Mouse (Mus musculus): ENCODE measurements around the gene Birc7.
A peak's percentile ranks its signal among the peaks of the same experiment; 100 is the strongest.

Gene Birc7

DNA sequence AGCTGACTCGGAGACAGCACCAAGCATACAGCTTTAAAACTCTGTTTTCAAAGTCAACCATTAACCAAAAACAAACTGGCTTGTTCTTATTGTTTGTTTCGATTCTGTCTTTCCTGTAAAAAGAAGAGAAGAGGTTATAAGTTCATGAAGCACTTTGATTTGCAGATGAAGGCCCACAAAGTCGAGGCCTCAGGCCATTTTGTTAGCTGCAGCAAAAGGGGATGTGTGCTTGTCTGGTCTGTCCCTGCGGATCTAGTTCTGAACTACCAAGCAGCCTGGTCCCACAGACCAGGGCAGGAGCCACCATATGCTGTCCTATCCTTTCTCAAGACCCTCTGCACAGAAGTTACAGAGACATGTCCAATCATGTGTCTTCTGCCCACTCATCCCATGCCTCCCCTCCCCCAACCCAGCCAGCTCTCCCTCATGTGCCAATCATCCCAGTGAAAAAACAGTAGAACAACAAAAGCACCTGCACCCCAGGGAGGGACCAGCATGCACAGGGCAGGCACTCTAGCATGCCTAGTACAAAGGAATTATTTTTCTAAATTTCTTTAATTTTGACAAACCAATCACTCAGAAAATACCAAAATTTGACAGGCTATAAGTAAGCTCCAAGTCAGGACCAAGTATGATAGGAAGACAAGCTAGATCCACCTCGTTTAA, 23.1 kb upstream of the Birc7 start:
- DNase-seq (ENCODE audit: low read depth), result no peak

DNA sequence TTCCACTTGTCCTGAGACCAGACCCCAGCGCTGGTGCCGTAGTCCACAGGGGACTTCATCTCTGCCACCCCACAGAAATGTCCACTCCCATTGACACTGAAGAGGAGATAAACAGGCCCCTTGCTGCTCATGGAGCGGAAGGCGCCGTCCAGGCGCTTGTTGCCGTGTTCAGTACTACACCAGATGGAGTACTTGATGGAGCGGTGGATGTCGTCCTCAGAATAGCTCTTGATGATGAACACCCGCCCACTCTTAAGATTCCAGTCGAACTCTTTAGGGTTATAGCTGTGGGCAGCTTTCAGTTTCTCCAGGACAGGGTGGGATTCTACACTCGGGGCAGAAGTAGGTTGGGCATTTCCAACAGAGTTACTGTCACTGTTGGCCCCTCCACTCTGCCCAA, 17.9 kb upstream of the Birc7 start:
- no peak for DNase-seq (ENCODE audit: low read depth)

DNA sequence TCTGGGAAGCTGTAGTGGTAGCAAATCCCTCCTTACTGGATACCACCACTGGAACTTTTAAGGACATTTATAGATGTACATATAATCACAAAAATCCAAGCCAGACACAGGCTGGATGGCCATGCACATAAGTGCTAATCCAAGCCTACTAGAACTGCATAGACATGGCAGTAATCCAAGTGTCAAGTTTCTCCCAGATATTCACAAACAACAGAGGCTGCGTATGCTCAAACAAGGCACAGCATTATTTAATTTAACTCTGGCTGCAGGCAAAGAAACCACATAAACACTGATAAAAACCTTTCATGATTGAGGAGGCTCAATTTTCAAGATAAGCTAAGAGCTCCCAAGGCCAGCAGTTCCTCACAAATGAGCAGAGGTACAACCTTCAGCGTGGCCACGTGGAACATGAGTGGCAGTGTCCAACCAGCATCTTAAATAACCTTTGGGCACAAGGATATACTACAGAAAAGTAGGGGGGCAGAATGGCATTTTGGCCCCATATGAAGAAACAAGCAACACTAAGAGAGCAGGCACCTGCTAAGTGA, 12.9 kb upstream of the Birc7 start:
- no peak for DNase-seq (ENCODE audit: low read depth)

DNA sequence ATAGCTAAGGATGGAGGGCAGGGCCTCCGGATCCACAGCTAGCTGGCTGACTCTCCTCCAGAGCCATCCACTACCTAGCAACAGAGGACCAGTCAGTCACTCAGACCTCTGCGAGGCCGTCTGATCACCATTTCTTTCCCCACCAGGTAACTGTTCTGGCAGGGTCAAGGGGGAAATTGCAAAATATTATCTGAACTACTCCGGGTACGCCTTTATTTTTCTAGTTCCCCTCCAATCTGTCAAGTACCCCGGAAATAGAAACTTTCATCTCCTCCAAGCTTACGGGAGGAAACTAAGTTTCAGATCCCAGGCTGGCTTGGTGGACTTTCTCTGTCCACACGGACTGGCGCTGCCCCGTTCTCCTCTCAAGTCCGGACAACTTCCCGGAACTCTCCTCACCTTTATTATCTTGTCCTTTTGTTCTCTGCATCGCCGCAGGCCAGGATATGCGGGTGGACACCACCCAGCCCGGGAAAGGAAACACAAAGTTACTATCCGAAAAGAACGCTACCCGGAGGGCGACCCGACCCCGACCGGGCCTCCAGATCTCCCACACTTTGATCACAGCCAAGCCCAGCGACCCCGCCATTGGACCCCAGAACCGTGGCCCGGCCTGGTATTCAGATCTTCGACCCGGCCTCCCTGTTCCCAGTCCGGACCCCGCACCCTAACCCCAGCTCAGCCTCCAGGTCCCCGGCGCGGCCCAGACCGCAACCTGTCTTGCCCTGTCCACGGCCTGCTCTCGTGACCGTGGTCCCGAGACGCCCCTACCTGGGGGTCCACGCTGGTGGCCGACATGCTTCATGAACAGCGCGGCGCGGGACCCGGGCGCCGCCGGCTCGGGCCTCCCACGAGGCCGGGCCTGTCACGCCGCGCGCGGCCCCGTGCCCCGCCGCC, 8.7 kb upstream of the Birc7 start:
- DNase-seq (ENCODE audit: low read depth), result peak; percentile 58

DNA sequence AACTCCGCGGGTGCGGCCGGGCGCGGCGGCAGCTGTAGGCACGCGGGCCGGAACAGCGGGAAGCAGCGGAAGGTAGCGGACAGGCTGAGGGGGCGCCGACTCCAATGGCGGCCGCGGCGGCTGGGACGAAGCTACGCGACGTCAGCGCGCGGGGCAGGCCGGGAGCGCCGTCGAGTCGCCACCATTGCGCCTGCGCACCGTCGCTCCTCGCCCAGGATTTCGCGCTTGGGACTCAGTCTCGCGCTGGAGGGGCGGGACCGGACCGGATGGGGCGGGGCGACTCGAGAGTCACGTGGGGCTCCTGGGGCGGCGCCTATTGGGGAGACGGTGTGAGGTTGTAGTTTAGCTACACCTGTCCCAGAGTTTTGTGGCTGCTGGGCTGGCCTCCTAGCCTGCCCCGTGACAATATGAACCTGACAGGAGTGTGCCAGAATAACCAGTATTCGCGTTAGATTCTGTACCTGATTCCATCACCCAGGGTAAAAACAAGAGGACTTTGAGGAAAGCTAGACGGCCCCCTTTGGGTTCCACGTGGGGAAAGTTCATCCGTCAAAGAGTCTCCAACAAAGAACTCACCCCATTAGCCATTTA, 7.9 kb upstream of the Birc7 start, which contains the start of gene Ythdf1:
Gene Ythdf1, minus strand, starts transcription at position 140 of the 591 bp plus-strand sequence.
- peak; percentile 99 for DNase-seq (ENCODE audit: low read depth)

DNA sequence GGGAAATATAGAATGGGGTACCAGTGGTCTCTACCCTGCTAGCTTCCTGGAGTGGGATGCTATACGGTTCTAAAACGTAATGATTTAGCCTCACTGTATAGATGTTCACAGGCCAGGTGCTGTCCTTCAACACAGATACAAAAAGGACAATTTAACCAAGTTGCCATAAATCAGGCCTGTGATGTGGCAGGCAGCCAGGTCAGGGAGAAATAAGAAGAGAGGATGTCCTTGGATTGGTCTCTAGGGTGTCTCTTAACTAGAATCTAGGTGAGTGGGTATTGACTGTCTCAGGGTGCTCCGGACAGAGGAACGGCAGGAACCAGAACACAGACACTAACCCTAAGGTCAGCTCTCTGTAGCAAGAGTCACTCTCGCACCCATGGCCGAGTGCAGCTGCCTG, 6.1 kb upstream of the Birc7 start:
- no peak for DNase-seq (ENCODE audit: low read depth)

DNA sequence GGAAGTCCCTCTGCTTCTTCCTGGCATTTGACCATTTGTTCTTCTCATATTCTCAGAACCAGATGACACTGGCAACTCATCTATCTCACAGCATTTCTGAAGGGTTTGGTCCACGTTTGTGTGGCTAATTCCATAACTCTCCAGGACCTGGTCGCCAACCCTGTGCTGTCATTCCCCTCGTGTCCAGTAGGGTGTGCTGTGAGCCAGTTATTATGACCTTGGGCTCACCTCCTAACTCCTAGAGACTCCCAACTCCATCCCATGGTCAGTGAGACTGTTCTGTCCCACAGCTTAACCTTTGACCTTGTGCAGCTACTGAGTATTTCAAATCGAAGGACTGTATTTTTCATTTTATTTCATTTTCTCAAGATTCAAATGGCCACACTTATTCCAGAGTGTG, 3.6 kb upstream of the Birc7 start:
- peak; percentile 82 for DNase-seq (ENCODE audit: low read depth)

DNA sequence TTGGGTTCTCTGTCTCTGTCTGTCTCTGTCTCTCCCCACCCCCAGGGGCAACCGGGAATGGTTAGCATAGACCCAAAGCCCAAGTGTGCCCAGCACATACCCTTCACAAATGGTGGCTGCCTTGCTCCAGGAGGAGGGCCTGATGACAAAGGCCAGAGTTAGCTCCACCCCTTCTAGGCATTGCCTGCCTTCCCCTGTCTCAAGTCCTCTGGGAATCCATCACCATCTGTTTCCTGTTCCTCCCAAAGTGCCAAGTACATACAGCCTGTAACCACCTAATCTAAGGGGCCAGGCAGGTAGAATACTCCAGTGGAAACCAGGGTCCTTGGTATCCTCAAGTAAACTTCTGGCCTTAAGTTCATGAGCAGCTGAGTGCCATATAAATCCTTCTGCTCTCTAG, 3.6 kb downstream of the Birc7 start:
- no peak for DNase-seq (ENCODE audit: low read depth)

DNA sequence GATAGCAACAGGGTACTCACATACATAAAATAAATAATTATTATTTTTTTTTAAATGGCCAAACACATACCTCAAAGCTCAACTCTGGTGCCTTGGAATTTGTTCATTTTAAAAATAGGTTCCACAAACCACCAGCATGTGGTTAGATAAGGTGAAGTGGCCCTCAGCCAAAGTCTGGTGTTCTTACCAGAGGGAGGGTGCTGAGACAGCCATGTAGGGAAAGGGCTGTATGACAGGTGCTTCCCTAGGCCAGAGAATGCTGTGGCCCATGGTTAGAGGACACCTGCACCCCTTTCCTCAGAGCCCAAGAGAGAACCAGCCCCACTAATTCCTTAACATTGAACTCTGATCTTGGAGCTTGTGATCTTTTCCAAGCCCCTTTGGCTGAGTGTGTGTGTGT, 11.4 kb downstream of the Birc7 start:
- no peak for DNase-seq (ENCODE audit: low read depth)

DNA sequence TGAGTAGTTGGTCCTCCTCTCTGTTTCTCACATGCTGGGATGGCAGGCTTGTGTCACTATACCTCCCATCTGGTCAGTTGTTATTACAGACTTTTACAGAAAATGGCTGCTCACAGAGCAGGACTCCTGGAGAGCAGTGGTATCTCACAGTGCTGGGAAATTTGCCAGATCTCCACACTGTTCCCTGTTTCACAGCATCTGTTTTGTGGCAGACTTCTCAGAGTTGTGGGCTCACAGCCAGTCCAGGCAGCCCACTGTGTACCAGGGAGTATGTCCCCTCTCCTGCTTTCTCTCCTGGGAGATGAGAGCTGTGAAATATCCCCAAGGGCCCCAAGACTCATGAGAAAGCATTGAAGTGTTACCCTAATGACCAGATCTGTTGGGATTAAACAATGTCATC, 13.0 kb downstream of the Birc7 start:
- DNase-seq (ENCODE audit: low read depth), result no peak

DNA sequence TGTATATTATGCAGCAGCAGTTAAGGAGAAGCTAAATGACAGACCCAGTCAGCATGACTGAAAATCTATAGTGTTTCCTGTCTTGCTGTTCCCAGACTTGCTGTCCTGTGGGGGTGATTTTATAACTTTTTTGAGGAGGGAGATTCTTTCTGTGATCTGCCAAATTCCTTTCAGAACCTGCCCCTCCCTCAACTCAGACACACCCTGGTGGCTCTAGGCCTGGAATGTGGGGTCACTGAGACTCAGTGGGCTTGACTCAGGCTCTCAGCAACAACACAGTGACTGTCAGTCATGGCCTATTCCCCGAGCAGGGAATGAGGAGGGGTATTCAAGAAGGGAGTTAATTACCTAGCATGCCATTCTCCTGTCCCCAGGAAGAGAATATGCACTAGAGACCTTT, 21.1 kb downstream of the Birc7 start:
- no peak for DNase-seq (ENCODE audit: low read depth)

DNA sequence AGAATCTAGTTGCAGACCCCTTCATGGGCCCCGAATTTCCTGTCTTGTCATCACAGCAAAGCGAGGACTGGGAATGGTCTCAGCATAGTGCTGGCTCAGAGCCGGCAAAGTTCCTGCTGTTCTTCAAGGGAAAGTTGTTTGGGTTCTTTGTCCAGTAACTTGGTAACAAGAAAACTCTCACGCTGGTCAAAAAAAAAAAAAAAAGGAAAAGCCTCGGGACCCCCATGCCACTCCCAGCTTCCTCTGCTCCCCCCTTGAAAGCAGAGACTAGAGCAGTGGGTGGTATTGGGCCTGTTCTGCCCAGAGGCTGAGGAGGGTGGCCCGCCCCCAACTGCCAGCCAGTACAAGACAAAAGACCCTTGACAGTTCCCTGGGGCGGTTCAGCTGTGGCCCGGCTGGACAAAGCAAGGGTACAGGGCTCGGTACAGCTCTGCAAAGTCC, 23.9 kb downstream of the Birc7 start:
- no peak for DNase-seq (ENCODE audit: low read depth)

DNA sequence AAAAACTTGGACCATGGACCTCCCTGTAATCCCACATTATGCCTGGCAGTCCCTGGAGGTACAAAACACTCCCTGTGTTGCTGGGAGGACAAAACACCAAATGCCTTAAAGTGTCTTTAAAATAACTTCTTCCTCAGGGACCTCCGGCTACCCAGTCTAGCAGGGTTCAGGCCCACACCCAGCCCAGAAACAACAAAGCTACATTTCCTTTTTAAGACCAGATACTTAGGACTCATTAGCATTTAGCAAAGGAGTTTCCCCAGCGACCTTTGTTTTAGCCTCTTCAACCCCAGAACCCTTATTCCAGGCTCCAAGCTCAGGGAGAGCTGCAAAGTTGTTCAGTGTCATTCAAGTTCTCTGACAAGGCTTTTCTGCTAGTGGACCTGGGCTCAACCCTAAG, 24.8 kb downstream of the Birc7 start:
- no peak for DNase-seq (ENCODE audit: low read depth)

DNA sequence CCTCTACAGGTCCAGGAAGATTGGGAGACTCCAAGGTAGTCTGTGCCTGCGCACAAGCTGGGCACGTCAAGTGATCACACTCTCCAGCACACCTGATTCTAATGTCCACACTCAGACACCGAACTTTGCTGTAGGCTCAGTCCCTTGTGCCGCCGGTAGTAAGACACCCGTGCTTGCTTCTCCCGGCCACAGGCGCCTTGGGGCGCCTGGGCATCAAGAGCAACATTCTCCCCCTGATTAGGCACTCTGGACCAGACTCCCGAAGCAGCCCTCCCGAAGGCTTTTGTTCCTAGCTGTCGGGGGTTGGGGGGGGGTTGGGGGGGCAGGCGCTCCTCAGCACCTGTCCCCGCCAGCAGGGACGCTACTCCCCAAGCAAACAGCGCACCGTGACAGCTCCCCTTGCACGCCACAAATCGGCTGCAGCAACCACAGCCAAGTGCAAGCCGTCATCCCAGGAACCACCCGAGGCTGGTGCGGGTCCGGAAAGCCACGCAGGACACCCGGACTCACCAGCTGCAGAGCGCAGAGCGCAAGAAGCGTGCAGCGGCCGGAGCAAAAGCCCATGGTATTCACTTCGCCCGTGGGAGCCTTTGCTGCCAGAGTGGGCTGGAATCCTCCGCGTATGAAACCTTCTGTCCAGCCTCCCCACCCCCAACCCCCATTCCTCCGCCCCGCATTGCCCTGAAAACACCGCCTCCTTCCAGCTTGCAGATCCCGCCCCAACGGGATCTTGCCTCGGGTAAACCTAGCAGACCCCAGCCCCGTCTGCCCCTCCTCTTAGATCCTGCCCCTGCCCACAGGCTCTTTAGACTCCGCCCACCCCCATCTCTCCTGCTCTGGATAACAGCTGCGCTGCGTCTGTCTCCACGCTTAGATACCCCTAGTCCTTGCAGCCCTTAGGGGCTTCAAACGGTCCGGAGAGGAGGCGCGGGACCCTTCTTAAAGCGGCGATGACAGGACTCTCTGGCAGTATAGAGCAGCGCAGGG, 25.5 kb downstream of the Birc7 start, which contains the start of gene Nkain4:
Gene Nkain4, minus strand, starts transcription at position 639 of the 987 bp plus-strand sequence.
- DNase-seq (ENCODE audit: low read depth), result no peak

DNA sequence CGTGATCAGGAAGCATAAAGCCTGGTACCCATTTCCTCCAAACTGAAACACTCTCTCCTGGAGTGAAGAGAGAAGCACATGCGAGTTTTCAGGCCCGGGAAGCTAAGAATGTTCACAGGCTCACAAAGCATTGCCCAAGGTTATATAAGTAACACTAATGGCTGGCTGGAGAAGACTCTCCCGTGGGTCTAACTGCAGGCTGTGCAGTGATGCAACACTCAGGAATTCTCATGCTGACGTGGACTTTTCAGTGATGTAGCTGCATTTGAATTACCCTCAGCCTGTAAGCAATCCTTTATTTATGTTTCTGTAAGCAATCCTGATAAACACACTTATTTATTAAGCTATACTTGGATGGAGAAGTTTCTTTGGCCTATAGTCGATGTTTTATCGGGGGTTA, 30.8 kb downstream of the Birc7 start:
- DNase-seq (ENCODE audit: low read depth), result no peak

DNA sequence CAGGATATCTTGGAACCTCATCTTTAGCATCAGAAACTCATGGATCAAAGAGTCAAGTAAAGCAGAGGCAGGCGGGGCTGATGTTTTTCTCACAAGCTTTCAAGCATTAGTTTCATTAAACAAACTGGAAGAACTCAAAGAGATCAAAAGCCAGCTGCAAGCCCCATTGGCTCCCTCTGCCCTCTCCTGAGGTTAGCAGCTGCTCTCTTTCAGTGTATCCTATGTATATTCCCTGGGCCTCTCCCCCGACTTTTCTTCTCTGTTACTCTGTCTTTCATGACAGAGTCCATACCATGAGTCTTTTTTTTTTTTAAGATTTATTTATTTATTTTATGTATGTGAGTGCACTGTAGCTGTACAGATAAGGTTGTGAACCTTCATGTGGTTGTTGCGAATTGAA, 31.4 kb downstream of the Birc7 start:
- DNase-seq (ENCODE audit: low read depth), result no peak

DNA sequence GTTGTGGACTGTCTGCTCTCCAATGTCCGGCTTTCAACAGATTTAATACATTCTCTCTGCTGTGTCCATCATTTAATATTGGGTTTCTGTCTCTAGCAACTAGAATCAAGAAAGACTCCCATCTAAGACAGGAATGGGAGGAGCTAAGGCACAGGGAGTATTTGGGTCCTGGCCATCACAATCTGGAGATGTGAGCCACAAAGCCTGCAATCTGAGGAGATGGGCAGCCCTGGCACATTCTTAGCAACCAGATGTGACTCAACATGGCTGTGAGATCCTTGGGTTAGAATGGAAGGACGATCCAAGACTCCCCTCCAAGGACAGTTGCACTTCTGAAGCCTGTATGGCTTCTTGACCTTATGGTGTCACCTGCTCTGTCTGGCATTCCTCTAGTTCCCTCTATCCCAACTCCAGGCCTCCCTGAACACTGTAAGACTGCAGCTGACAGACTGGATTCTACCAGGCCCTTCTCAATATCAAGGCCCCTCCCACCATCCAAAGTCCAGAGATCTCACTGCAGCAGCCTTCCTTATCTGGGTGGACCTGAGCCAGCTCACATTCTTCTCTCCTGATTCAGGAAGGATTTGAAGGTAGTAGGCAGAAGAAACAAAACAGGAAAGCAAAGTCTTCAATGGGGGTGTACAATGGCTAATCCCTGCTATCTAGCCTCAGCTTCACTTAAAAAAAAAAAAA, 33.9 kb downstream of the Birc7 start:
- DNase-seq (ENCODE audit: low read depth), result no peak

DNA sequence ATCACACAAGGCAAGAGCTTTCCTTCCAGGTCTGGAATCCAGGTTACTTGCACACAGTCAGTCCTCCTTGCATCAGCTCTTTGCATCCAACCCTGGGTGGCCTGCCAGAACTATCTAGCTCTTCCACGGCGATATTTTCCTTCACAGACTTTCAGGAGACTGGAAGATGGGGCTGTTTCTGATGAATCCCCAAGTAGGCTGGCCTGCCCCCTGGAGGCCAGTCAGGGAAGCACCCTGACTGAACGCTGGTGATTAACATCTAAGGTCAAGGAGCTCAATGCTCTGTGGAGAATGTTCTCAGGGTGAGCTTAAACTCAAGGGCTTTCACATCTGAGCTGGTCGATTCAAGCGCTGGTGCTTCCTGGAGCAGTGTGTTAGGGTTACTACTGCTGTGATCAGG, 35.1 kb downstream of the Birc7 start:
- DNase-seq (ENCODE audit: low read depth), result peak; percentile 84

DNA sequence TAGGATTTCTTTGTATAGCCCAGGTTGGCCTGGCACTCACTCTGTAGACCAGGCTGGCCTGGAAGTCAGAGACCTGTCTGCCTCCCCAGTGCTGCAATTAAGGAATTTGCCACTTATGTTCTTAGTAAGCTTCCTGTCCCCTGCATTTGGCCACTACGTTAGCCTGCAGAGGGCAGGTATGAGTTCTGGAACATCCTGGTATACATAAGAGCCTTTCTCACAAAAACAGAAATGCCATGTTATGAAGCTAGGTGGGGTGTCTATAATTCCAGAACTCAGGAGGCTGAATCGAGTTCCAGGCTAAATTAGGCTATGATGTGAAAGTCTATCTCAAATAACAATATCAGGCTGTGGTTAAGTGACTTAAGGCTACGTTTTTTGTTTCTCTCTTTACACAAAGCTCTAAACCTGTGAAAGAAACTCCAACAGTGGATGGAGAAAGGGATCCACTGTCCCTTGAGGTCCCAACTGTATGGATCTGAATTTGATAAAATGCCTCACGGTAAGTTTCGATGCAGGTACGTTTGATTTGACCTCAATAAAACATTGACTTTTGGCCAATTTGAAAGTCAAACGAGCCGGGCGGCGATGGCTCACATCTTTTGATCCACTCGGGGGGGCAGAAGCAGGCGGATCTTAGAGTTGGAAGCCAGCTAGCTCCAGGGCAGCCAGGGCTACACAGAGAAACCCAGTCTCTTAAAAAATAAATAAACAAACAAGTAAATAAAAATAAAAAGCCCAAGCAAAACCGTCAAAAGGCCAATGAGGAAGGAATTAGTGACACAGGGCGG, 37.5 kb downstream of the Birc7 start:
- DNase-seq (ENCODE audit: low read depth), result peak; percentile 73

Measured in induced T-regulatory cell, adult 2 months (primary cell).